Mouse (Mus musculus) CH12.LX (cell line): ENCODE measurements around the gene Hist1h2bc.
A peak's percentile ranks its signal among the peaks of the same experiment; 100 is the strongest.

ENCODE experiments used
- BHLHE40 ChIP-seq: IDR thresholded peaks from 2 replicates; pipeline ENCODE4 v1.6.1; 2011; ENCODE audit warnings: mild to moderate bottlenecking, low read depth, low read length, improper control_type of control experiment
- CHD2 ChIP-seq: IDR thresholded peaks from 2 replicates; pipeline ENCODE4 v1.6.1; 2011; ENCODE audit warnings: low read length, improper control_type of control experiment
- CTCF ChIP-seq, 2 experiments: IDR thresholded peaks in 1 of 2; conservative IDR thresholded peaks in 1 of 2; 2 replicates each; pipeline ENCODE4 v1.5.1; 2011 to 2012; ENCODE audit warnings: low read depth in 2 of 2, low read length in 2 of 2, improper control_type of control experiment in 1 of 2, inconsistent platforms in 1 of 2, mild to moderate bottlenecking in 1 of 2, moderate library complexity in 1 of 2
- ELF1 ChIP-seq: IDR thresholded peaks from 2 replicates; pipeline ENCODE4 v1.6.1; 2014; ENCODE audit warnings: low read depth, mild to moderate bottlenecking, inconsistent platforms, low read length, improper control_type of control experiment
- EP300 ChIP-seq: IDR thresholded peaks from 2 replicates; pipeline ENCODE4 v1.6.1; 2011; ENCODE audit warnings: low read length, improper control_type of control experiment
- HCFC1 ChIP-seq: IDR thresholded peaks from 2 replicates; pipeline ENCODE4 v1.6.1; 2012; ENCODE audit warnings: low read depth, mild to moderate bottlenecking, inconsistent platforms, low read length, improper control_type of control experiment
- JUN ChIP-seq: IDR thresholded peaks from 2 replicates; pipeline ENCODE4 v1.6.1; 2011; ENCODE audit warnings: low read depth, mild to moderate bottlenecking, low read length, improper control_type of control experiment, moderate library complexity; ENCODE audit not compliant: insufficient read depth
- MAFK ChIP-seq: IDR thresholded peaks from 2 replicates; pipeline ENCODE4 v1.6.1; 2011; ENCODE audit warnings: low read length, improper control_type of control experiment; ENCODE audit not compliant: insufficient replicate concordance
- MAX ChIP-seq: IDR thresholded peaks from 2 replicates; pipeline ENCODE4 v1.6.1; 2011; ENCODE audit warnings: low read length, improper control_type of control experiment
- POLR2A ChIP-seq: IDR thresholded peaks from 2 replicates; pipeline ENCODE4 v1.6.1; 2011; ENCODE audit warnings: low read depth, mild to moderate bottlenecking, improper control_type of control experiment, low read length
- SIN3A ChIP-seq: IDR thresholded peaks from 2 replicates; pipeline ENCODE4 v1.6.1; 2012; ENCODE audit warnings: low read length, improper control_type of control experiment, inconsistent platforms
- SMC3 ChIP-seq: IDR thresholded peaks from 2 replicates; pipeline ENCODE4 v1.6.1; 2011; ENCODE audit warnings: low read depth, low read length, improper control_type of control experiment
- ZC3H11A ChIP-seq: IDR thresholded peaks from 2 replicates; pipeline ENCODE4 v1.6.1; 2012; ENCODE audit warnings: low read depth, mild to moderate bottlenecking, inconsistent platforms, low read length, improper control_type of control experiment
- ZNF384 ChIP-seq: IDR thresholded peaks from 2 replicates; pipeline ENCODE4 v1.6.1; 2012; ENCODE audit warnings: low read depth, low read length, improper control_type of control experiment, inconsistent platforms

DNA sequence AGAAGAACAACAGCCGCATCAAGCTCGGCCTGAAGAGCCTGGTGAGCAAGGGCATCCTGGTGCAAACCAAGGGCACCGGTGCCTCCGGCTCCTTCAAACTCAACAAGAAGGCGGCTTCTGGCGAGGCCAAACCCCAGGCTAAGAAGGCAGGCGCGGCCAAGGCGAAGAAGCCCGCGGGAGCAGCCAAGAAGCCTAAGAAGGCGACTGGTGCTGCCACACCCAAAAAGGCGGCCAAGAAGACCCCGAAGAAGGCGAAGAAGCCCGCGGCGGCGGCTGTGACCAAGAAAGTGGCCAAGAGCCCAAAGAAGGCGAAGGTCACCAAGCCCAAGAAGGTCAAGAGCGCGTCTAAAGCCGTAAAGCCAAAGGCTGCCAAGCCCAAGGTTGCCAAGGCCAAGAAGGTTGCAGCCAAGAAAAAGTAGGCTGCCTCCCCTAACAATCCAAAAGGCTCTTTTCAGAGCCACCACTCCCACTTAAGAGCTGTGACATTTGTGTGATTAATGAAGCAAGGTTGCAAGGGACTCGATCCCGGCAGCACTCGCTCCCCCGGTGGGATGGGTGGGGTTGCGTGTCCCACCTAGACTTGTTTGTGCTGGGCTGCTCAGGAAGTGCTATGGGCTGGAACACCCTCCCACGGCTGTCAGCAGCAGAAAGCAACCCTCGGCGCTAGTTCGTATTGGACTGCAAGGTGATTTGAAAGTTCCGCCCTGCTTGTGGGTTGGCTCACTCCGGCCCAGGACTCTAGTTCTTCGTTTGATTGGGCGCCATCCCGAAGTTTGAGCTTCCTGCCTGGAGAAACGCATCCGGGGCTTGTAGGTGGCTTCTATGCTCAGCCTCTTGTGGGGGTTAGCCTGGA is 55.3 kb downstream of the Hist1h2bc start:
- peak; percentile 95 for TF ChIP-seq POLR2A
- TF ChIP-seq HCFC1: peak; percentile 69
- TF ChIP-seq CTCF (conservative IDR thresholded peaks at IDR 0.05 in 1 of 2, IDR thresholded peaks at IDR 0.05 in 1 of 2; ENCODE audit: low read depth in 2 of 2, low read length in 2 of 2): no peak
- TF ChIP-seq SMC3: peak; percentile 38
- no peak; the same call in 1 of the 2 replicates for TF ChIP-seq MAX
- no peak for TF ChIP-seq ZNF384
- TF ChIP-seq EP300: no peak
- TF ChIP-seq SIN3A: no peak; the same call in none of the 2 replicates
- peak; percentile 52; the same call in 1 of the 2 replicates for TF ChIP-seq BHLHE40
- TF ChIP-seq ZC3H11A: no peak
- TF ChIP-seq ELF1: peak; percentile 80
- TF ChIP-seq MAFK: no peak
- TF ChIP-seq JUN: no peak
- peak; percentile 95 for TF ChIP-seq CHD2
